Mouse (Mus musculus) C2C12 (cell line): Measurements from ENCODE around the gene Kif19a. TPM values are rescaled to one million over a fixed set of nuclear protein-coding genes. Genes with fewer than 3 reads are reported as not detected.

ENCODE experiments used
- H3K27me3 ChIP-seq: one replicate; pipeline ENCODE4 v1.6.1; 2011; ENCODE audit not compliant: control insufficient read depth, insufficient read depth, insufficient read length
- H3K36me3 ChIP-seq: one replicate; pipeline ENCODE4 v1.6.1; 2011; ENCODE audit not compliant: control insufficient read depth, insufficient read depth
- H3K4me3 ChIP-seq: one replicate; pipeline ENCODE4 v1.5.1; 2011; ENCODE audit warnings: mild to moderate bottlenecking, control low read depth; ENCODE audit not compliant: poor library complexity, insufficient read depth, severe bottlenecking
- H3K79me2 ChIP-seq: one replicate; pipeline ENCODE4 v1.6.1; 2011; ENCODE audit not compliant: control insufficient read depth, insufficient read depth
- H3K79me3 ChIP-seq: one replicate; pipeline ENCODE4 v1.6.1; 2011; ENCODE audit warnings: low read depth, control low read depth
- H3ac ChIP-seq: one replicate; pipeline ENCODE3; 2011; ENCODE audit warnings: low read depth; ENCODE audit not compliant: control insufficient read depth, insufficient read length
- CEBPB ChIP-seq: IDR thresholded peaks from one replicate; pipeline ENCODE4 v1.6.1; 2011; ENCODE audit warnings: low read depth, mild to moderate bottlenecking, control low read depth, moderate library complexity
- CTCF ChIP-seq: IDR thresholded peaks from one replicate; pipeline ENCODE4 v1.5.1; 2011; ENCODE audit not compliant: control insufficient read depth, insufficient read depth, insufficient read length
- FOSL1 ChIP-seq: IDR thresholded peaks from one replicate; pipeline ENCODE4 v1.8.0; 2011; ENCODE audit warnings: mild to moderate bottlenecking, low read length; ENCODE audit not compliant: poor library complexity, insufficient read depth, severe bottlenecking
- MAX ChIP-seq: IDR thresholded peaks from one replicate; pipeline ENCODE4 v1.6.1; 2011; ENCODE audit warnings: mild to moderate bottlenecking, control low read depth
- MYOD1 ChIP-seq: IDR thresholded peaks from one replicate; pipeline ENCODE4 v1.6.1; 2011; ENCODE audit warnings: low read depth; ENCODE audit not compliant: control insufficient read depth, insufficient read length
- MYOG ChIP-seq: IDR thresholded peaks from one replicate; pipeline ENCODE4 v1.6.1; 2011; ENCODE audit not compliant: control insufficient read depth, insufficient read length; ENCODE audit errors: extremely low read depth
- USF1 ChIP-seq: IDR thresholded peaks from one replicate; pipeline ENCODE4 v1.6.1; 2011; ENCODE audit warnings: low read depth, mild to moderate bottlenecking, control low read depth, moderate library complexity
- polyA plus RNA-seq: library from polyadenylated mRNA; unstranded; fragments of >200 nt; fragmentation: generic; extraction: Trizol; gene quantifications from one replicate; pipeline ENCODE4 v1.2.1, GENCODE M21; 2012; ENCODE audit warnings: missing spikeins

Gene Kif19a
- polyA plus RNA-seq, 1 experiment, result 0.25 TPM

DNA sequence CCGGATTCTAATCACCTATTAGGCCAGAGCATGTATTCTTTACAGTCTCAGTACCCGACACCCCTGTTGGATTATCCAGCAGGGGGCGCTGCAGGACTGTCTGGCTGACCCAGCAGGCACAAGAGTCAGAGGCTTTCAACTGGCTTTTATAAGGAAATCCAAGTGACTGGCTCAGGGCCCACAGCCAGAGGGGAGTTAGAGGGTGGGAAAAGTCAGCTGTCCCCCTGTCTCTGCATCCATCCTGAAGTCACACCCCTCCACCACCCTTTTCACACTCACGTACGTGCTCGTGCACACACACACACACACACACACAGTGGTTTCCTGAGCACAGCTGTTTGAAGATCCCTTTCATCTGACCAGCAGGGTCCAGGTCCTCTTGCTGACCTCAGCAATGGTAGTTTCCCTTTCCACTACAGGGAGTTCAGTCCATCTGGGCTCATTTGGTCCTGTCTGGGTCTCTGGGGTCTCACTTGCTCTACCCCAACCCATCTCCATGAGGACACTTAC is 47.6 kb downstream of the Kif19a start:
- no peak for TF ChIP-seq MYOD1
- peak; percentile 67 for TF ChIP-seq CTCF
- no peak for TF ChIP-seq CEBPB
- TF ChIP-seq MAX, result no peak
- TF ChIP-seq MYOG, result no peak
- TF ChIP-seq FOSL1, result no peak
- no peak for TF ChIP-seq USF1
- no peaks in the 10 kb centered on the region for H3K36me3 ChIP-seq

DNA sequence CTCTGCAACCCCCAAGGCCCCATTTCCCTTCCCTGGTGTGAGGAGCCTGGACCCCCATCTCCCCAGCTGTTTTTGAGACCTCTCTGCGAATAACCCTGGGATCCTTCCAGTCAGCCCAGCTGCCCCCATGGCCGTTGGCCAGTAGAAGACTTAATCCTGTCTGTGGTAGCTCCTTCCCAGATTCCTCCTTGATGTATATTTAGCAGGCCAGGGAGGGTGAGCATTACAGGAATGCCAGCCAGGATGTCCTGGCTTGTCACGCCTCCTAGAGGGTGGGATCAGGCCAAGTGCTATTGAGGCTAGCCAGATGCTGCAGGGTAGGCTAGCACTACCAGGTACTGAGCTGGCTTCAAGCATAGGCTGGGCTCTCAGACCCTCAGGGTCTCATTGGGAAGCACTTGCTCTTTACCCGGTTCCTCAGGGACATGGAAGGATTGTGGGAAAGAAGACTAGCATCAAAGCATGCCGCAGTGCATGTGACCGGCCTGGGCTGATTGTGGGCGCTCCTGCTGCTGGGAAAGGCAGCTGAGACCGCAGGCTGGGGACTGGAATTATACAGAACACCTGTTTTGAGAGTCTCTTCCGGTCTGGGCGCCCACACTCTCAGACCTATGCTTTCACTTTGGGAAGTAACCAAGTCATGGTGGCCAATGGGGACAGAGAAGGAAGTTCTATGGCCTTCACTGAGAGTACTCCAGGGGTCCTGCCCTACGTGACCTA is 49.8 kb downstream of the Kif19a start:
- Histone ChIP-seq H3ac (no peak overlapping the region), H3K79me2 (no peaks in the 10 kb centered on the region), H3K36me3 (no peaks in the 10 kb centered on the region), H3K79me3 (no peaks in the 10 kb centered on the region), H3K27me3 (no peaks in the 10 kb centered on the region), H3K4me3 (no peak overlapping the region)
- TF ChIP-seq CTCF (no peak), USF1 (no peak), MYOD1 (no peak), CEBPB (no peak), MAX (no peak), MYOG (no peak), FOSL1 (no peak)

More for the DNA sequence above, 47.6 kb downstream of the Kif19a start:
- Histone ChIP-seq H3K27me3 (no peaks in the 10 kb centered on the region), H3K79me3 (no peaks in the 10 kb centered on the region), H3ac (no peak overlapping the region), H3K4me3 (no peak overlapping the region), H3K79me2 (no peaks in the 10 kb centered on the region)

DNA sequence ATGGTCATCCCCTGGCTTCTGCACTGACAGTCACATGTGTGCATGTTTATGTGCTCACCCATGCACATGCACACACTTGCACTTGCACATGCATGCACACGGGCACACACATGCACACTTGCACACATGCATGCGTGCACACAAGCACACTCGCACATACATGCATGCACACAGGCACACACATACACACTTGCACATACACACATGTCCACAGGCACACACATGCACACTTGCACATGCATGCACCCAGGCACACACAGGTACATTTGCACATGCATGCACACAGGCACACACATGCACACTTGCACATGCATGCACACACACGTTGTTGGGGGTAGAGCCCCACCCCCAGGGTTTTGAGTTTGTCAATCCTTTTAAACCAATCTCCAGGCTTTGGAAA is 51.7 kb downstream of the Kif19a start:
- Histone ChIP-seq H3K79me3 (no peaks in the 10 kb centered on the region), H3K4me3 (no peak overlapping the region), H3K79me2 (no peaks in the 10 kb centered on the region), H3ac (no peak overlapping the region), H3K36me3 (no peaks in the 10 kb centered on the region), H3K27me3 (no peaks in the 10 kb centered on the region)
- TF ChIP-seq MAX, result no peak

DNA sequence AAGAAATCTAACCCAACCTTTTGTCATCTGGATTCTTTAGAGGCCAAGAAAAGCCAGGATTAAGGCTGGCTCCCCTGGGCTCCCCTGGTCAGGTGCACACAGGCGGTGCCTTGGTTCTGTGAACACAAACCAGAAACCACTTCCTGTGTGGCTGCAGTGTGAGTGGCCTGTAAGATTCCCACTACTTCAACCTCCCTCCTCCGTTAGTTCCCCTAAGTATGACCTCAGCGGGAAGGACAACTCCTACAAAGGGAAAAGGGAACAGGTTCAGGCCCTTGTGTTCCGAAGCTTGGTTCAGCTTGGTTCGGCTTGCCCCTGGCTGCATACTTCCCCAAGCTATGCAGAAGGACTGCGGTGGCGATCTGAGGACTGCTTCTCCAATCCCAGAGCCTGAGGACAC is 53.0 kb downstream of the Kif19a start:
- Histone ChIP-seq H3K27me3 (no peaks in the 10 kb centered on the region), H3K4me3 (no peak overlapping the region), H3K79me3 (no peaks in the 10 kb centered on the region), H3K79me2 (no peaks in the 10 kb centered on the region), H3K36me3 (no peaks in the 10 kb centered on the region), H3ac (no peak overlapping the region)
- TF ChIP-seq MAX, result no peak
- no peak for TF ChIP-seq CTCF
- no peak for TF ChIP-seq FOSL1
- no peak for TF ChIP-seq CEBPB
- no peak for TF ChIP-seq USF1
- no peak for TF ChIP-seq MYOD1
- no peak for TF ChIP-seq MYOG

DNA sequence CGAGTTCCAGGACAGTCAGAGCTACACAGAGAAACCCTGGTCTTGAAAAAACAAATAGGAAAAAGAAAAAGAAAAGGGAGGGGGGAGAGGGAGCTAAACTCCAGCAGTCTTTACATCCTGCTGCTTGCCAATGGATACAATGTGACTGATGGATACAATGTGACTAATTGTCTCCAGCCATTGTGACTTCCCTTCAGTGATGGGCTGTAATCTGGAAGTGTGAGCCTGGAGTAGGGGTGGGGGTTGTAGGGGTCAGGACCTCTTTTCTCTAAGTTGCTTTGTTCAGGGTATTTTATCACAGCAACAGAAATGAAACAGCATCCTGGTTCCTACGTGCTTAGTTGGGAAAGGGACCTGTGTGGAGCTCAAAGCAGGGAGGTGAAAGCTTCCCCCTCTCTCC is 53.9 kb downstream of the Kif19a start:
- Histone ChIP-seq H3K4me3 (no peak overlapping the region), H3K79me3 (no peaks in the 10 kb centered on the region), H3K79me2 (no peaks in the 10 kb centered on the region), H3K36me3 (no peaks in the 10 kb centered on the region), H3K27me3 (no peaks in the 10 kb centered on the region), H3ac (no peak overlapping the region)
- no peak for TF ChIP-seq MAX
- no peak for TF ChIP-seq MYOD1
- TF ChIP-seq FOSL1, result no peak
- TF ChIP-seq CEBPB, result no peak
- no peak for TF ChIP-seq USF1
- no peak for TF ChIP-seq CTCF
- TF ChIP-seq MYOG, result no peak

DNA sequence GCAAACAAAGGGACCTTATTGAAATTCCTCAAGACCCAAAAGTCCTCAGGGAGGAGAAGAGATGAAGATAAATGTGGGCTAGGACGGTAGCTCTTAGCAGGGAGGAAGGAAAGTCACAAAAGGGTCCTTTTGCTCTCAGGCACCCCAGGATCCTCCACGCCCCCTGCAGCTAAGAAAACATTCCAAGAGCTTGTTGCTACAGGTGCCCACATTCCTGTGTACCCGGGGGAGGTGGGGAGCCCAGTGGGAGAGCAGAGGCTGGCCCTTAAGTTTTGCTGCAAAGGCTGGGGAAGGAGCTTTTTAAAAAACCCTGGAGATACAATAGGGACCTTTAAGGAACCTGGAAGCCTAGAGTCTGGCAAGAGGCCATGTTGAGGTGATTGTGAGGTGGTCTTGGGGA is 55.3 kb downstream of the Kif19a start:
- Histone ChIP-seq H3ac (no peak overlapping the region), H3K4me3 (no peak overlapping the region), H3K36me3 (no peaks in the 10 kb centered on the region), H3K27me3 (no peaks in the 10 kb centered on the region), H3K79me3 (no peaks in the 10 kb centered on the region), H3K79me2 (no peaks in the 10 kb centered on the region)
- TF ChIP-seq CTCF (no peak), MYOD1 (no peak), MAX (no peak), FOSL1 (no peak), USF1 (no peak), MYOG (no peak), CEBPB (no peak)
